Mouse (Mus musculus) CH12.LX (cell line): ENCODE measurements at regions not wholly inside any gene's neighbourhood (a gene's known extent, or its start where the extent isn't known, plus 50 kb on each side); places are given as distances from the start of the nearest gene placed in this dataset.
A peak's percentile ranks its signal among the peaks of the same experiment; 100 is the strongest.

Experiments used
- CTCF ChIP-seq, 2 experiments: IDR thresholded peaks in 1 of 2; conservative IDR thresholded peaks in 1 of 2; 2 replicates each; pipeline ENCODE4 v1.5.1; 2011 to 2012; ENCODE audit warnings: low read depth in 2 of 2, low read length in 2 of 2, improper control_type of control experiment in 1 of 2, inconsistent platforms in 1 of 2, mild to moderate bottlenecking in 1 of 2, moderate library complexity in 1 of 2
- EP300 ChIP-seq: IDR thresholded peaks from 2 replicates; pipeline ENCODE4 v1.6.1; 2011; ENCODE audit warnings: low read length, improper control_type of control experiment
- MAFK ChIP-seq: IDR thresholded peaks from 2 replicates; pipeline ENCODE4 v1.6.1; 2011; ENCODE audit warnings: low read length, improper control_type of control experiment; ENCODE audit not compliant: insufficient replicate concordance
- MEF2A ChIP-seq: IDR thresholded peaks from 2 replicates; pipeline ENCODE4 v1.6.1; 2014; ENCODE audit warnings: low read depth, mild to moderate bottlenecking, inconsistent platforms, low read length, improper control_type of control experiment, borderline replicate concordance
- MXI1 ChIP-seq: IDR thresholded peaks from 2 replicates; pipeline ENCODE4 v1.6.1; 2011; ENCODE audit warnings: mild to moderate bottlenecking, low read depth, low read length, improper control_type of control experiment
- POLR2A ChIP-seq: IDR thresholded peaks from 2 replicates; pipeline ENCODE4 v1.6.1; 2011; ENCODE audit warnings: low read depth, mild to moderate bottlenecking, improper control_type of control experiment, low read length
- SMC3 ChIP-seq: IDR thresholded peaks from 2 replicates; pipeline ENCODE4 v1.6.1; 2011; ENCODE audit warnings: low read depth, low read length, improper control_type of control experiment

DNA sequence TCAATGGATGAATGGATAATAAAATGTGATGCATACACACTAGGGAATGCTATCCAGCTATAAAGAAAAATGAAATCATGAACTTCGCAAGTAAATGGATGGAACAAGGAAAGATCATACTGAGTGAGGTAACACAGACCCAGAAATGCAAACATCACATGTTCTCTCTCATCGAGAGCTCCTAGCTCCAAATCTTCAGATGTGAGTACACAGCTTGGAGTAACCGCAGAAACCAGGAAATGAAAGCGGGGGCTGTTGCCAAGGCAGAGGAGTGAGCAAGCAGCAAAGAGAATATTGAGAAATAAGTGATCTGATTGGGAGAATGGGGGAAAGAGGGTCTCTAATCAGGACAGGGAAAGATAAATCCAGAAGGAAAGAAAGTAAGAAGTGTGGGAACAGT lies 52.0 kb upstream of the Tsc22d2 start:
- TF ChIP-seq POLR2A = no peak
- no peak for TF ChIP-seq SMC3
- TF ChIP-seq MEF2A = no peak
- TF ChIP-seq CTCF (conservative IDR thresholded peaks at IDR 0.05 in 1 of 2, IDR thresholded peaks at IDR 0.05 in 1 of 2; ENCODE audit: low read depth in 2 of 2, low read length in 2 of 2) = no peak
- TF ChIP-seq MXI1 = no peak
- TF ChIP-seq EP300 = peak; percentile 38
- no peak for TF ChIP-seq MAFK
